Comparison of ENCODE assay signal across 3 mouse cellular contexts in genomic region chr9:120976856-120977255, GRCm38 (mm10).
"Had no signal": no experiment of that assay in that cellular context is flagged by ENCODE, and none has a peak within 500 bp of the region (broad histone marks: within the 10 kb centered on the region; RNA-seq: fewer than 3 reads in every experiment).

No protein-coding gene starts in this region.

- DNase-seq: gastrocnemius, postnatal 25 days; kidney, adult 18-20 months; liver had no signal
